Mouse (Mus musculus) embryonic facial prominence, embryonic 11.5 days (tissue): ENCODE measurements at regions not wholly inside any gene's neighbourhood (a gene's known extent, or its start where the extent isn't known, plus 50 kb on each side); places are given as distances from the start of the nearest gene placed in this dataset.
A peak's percentile ranks its signal among the peaks of the same experiment; 100 is the strongest.

Experiments
- ATAC-seq: fragments of 200-750 bp; cut with Nextera tagmentation; replicated peaks from 2 replicates; pipeline ENCODE4 v1.8.0; 2017; ENCODE audit warnings: low read depth; ENCODE audit not compliant: insufficient number of reproducible peaks, low FRiP score, low TSS enrichment
- DNase-seq: peaks from one replicate; pipeline ENCODE4 v3.0.0-alpha.2; 2015; ENCODE audit warnings: low spot score
- H3K27ac ChIP-seq: fragments of 300-500 bp; sonication (generic); replicated peaks from 2 replicates; pipeline ENCODE4 v1.5.1; 2014; ENCODE audit warnings: mild to moderate bottlenecking, low read depth, low read length, control low read depth
- H3K27me3 ChIP-seq: fragments of 300-500 bp; sonication (generic); 2 replicates; pipeline ENCODE4 v1.6.1; 2014; ENCODE audit warnings: mild to moderate bottlenecking, low read length, moderate library complexity, mixed read lengths; ENCODE audit not compliant: control insufficient read depth, insufficient read depth
- H3K36me3 ChIP-seq: fragments of 300-500 bp; sonication (generic); replicated peaks from 2 replicates; pipeline ENCODE4 v1.6.1; 2014; ENCODE audit warnings: low read depth, mild to moderate bottlenecking, low read length, moderate library complexity, mixed read lengths; ENCODE audit not compliant: control insufficient read depth, insufficient read depth
- H3K4me1 ChIP-seq: fragments of 300-500 bp; sonication (generic); 2 replicates; pipeline ENCODE4 v1.6.1; 2014; ENCODE audit warnings: low read length, mixed read lengths; ENCODE audit not compliant: control insufficient read depth, insufficient read depth
- H3K4me2 ChIP-seq: fragments of 300-500 bp; sonication (generic); 2 replicates; pipeline ENCODE4 v1.6.1; 2014; ENCODE audit warnings: low read depth, mild to moderate bottlenecking, control low read depth, low read length, moderate library complexity
- H3K4me3 ChIP-seq: fragments of 300-500 bp; sonication (generic); 2 replicates; pipeline ENCODE4 v1.5.1; 2014; ENCODE audit warnings: low read depth, low read length, control low read depth
- H3K9ac ChIP-seq: fragments of 300-500 bp; sonication (generic); replicated peaks from 2 replicates; pipeline ENCODE4 v1.6.1; 2014; ENCODE audit warnings: mild to moderate bottlenecking, control low read depth, low read length
- H3K9me3 ChIP-seq: fragments of 300-500 bp; sonication (generic); replicated peaks from 2 replicates; pipeline ENCODE4 v1.6.1; 2016; ENCODE audit warnings: mild to moderate bottlenecking, low read length, inconsistent platforms, mixed read lengths; ENCODE audit not compliant: control insufficient read depth
- WGBS: fragments of 180-500 bp; shearing (Covaris S2); extraction: QIAGEN DNeasy Blood & Tissue Kit; methylation state at CpG from one replicate; pipeline ENCODE4 v1.1.7; 2014; 5-methylcytosine and 5-hydroxymethylcytosine counted together

DNA sequence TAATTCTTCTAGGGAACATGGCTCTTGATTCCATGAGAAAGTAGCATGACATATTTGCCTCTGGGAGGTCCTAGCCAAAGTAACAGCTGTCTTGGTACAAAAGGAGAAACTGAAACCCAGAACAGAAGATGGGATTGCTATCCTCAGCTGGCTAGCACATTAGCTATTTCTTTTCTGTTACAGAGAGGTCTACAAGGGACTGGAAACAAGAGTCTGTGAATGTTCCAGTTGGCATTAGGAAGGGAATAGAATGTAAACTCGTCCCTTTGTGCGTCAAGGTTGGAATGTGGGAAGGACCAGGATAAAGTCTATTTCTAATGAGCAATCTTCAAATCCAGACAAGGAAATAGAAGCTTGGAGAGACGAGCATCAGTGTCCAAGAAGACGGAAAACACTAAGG lies 116.7 kb downstream of the Gm12728 start:
- no peaks in the 10 kb centered on the region for H3K27me3 ChIP-seq
- H3K36me3 ChIP-seq, result no peaks in the 10 kb centered on the region
- H3K4me1 ChIP-seq, result no peaks in the 10 kb centered on the region
- H3K4me2 ChIP-seq, result no peak overlapping the region
- DNase-seq (no peak), ATAC-seq (no peak)
- no peak overlapping the region for H3K27ac ChIP-seq
- no peaks in the 10 kb centered on the region for H3K9me3 ChIP-seq
- WGBS, result 88% methylated on average over 4 of the region's 4 CpGs
- no peak overlapping the region for H3K9ac ChIP-seq
- no peak overlapping the region for H3K4me3 ChIP-seq

DNA sequence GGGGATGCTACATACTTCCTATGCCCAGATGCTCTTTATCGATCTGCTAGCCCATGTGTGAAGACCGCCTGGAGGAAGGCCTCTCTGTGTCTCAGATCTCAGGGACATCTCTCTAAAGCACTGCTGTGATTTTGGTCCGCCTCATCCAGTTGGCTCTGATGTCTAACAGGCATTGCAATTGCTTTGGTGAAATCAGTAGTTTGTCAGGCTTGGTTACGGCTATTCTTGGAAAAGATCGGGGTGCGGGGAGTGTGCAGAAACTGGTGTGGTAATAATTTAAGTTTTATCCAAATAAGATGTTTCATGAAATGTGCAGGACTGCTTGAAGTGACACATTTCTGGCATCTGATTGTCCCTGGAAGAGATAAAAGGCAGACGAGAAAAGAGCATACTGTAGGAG lies 117.9 kb downstream of the Gm12728 start:
- Histone ChIP-seq H3K9ac (no peak overlapping the region), H3K27me3 (no peaks in the 10 kb centered on the region), H3K4me3 (no peak overlapping the region), H3K4me1 (no peaks in the 10 kb centered on the region), H3K9me3 (no peaks in the 10 kb centered on the region), H3K36me3 (no peaks in the 10 kb centered on the region), H3K4me2 (no peak overlapping the region), H3K27ac (no peak overlapping the region)
- WGBS, result 81% methylated on average over 7 of the region's 7 CpGs
- no peak for ATAC-seq
- DNase-seq, result no peak

DNA sequence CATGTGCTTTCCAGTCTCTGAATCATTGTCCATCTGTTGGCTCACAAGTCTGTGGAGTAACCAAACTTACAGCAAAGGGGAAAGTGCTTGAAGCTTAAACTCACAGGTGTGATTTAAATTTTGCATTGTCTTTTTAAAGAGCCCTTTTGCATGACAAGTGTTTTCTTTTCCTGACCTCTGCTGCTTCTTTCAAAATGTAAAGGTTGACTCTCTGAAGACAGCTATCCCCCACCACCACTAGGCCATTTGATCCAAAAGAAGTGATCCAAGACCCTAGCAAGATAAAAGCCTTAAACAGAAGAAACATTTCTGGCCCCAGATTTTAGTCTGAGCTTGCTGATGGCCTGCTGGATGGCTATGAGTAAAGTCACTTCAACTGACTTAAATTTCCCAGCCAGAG lies 118.6 kb downstream of the Gm12728 start:
- H3K4me3 ChIP-seq, result no peak overlapping the region
- no peak overlapping the region for H3K27ac ChIP-seq
- no peak overlapping the region for H3K4me2 ChIP-seq
- no peaks in the 10 kb centered on the region for H3K4me1 ChIP-seq
- H3K27me3 ChIP-seq, result no peaks in the 10 kb centered on the region
- DNase-seq (no peak), ATAC-seq (no peak)
- no peak overlapping the region for H3K9ac ChIP-seq
- no peaks in the 10 kb centered on the region for H3K36me3 ChIP-seq
- H3K9me3 ChIP-seq, result no peaks in the 10 kb centered on the region

DNA sequence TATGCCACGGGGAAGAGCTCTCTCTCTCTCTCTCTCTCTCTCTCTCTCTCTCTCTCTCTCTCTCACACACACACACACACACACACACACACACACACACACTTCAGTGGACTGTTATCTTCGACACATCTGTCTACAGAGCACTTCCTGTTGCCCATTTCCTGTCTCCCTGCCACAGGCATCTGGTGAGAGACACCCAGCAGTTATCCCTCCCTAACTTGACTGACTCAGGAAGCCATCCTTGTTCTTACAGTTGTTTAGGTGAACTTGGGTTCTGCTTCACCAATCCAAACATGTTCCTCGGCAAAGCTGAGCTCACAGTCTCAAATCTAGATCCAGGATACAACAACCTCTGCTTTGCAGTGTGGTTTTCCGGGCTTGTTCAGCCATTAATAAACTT lies 119.6 kb downstream of the Gm12728 start:
- ATAC-seq (no peak), DNase-seq (no peak)
- Histone ChIP-seq H3K4me2 (no peak overlapping the region), H3K27ac (no peak overlapping the region), H3K27me3 (no peaks in the 10 kb centered on the region), H3K36me3 (no peaks in the 10 kb centered on the region), H3K4me3 (no peak overlapping the region), H3K9me3 (no peaks in the 10 kb centered on the region), H3K4me1 (no peaks in the 10 kb centered on the region), H3K9ac (no peak overlapping the region)
- 61% methylated on average over 4 of the region's 4 CpGs for WGBS

DNA sequence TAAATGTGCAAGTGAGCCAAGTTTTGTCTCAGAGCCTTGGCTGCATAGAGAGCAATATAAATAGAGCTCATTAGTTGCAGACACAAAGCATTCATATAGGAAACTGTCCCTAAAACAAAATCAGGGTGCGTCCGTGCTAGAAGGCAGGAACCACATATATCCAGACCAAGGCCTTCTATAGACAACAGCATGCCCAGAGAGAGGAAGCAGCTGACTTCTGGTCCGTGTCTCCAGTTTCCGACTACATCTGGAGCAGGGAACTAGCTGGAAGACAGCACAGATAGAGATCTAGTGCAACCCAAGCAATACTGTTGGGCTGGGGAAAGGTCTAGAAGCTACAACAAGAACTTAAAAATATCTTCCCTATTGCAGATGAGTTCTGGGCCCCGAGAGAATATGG lies 121.0 kb downstream of the Gm12728 start:
- no peaks in the 10 kb centered on the region for H3K9me3 ChIP-seq
- H3K4me2 ChIP-seq, result no peak overlapping the region
- H3K4me3 ChIP-seq, result no peak overlapping the region
- 86% methylated on average over 5 of the region's 5 CpGs for WGBS
- DNase-seq, result no peak
- no peak for ATAC-seq
- H3K27me3 ChIP-seq, result no peaks in the 10 kb centered on the region
- no peaks in the 10 kb centered on the region for H3K4me1 ChIP-seq
- no peaks in the 10 kb centered on the region for H3K36me3 ChIP-seq
- no peak overlapping the region for H3K27ac ChIP-seq
- no peak overlapping the region for H3K9ac ChIP-seq

DNA sequence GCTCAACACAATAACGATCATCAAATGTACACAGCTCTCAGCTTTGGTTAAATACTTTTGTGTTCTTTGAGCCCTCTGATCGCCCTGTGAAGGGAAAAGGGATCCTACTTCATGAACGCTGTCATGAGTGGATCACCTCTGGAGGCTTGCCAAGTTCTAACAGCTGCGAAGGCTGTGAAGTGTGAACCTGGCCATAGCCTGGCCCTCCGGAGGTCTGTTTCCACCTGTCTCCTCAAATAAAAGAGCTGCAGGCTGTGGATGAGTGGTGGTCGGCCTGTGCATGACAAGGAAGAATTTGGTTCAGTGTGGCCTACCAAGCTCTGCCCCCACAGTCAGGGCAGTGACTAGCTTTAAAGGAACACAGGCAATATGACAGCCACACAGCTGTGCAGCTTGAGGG lies 122.0 kb downstream of the Gm12728 start:
- H3K4me3 ChIP-seq, result no peak overlapping the region
- H3K4me1 ChIP-seq, result no peaks in the 10 kb centered on the region
- ATAC-seq (no peak), DNase-seq (no peak)
- no peaks in the 10 kb centered on the region for H3K9me3 ChIP-seq
- H3K4me2 ChIP-seq, result no peak overlapping the region
- no peak overlapping the region for H3K9ac ChIP-seq
- no peak overlapping the region for H3K27ac ChIP-seq
- 72% methylated on average over 6 of the region's 6 CpGs for WGBS
- no peaks in the 10 kb centered on the region for H3K27me3 ChIP-seq
- no peaks in the 10 kb centered on the region for H3K36me3 ChIP-seq

DNA sequence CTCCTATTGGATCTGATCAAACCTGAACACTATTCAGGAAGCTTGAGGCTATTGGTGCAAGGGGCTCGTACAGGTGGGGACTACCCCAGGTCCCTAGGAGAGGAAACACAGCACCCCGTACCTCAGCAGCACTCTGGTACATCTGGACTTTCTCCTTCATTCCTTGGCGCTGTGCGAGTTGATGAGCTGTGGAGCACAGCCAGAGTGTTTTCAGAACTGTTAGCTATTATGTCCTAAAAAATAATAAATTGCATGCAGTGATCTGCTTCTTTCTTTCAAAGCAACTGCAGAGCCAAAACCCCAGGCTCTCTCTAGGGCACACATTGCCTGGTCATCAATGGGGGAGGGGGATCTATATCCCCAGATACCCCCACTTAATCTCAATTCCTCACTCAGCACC lies 122.6 kb downstream of the Gm12728 start:
- no peak overlapping the region for H3K4me3 ChIP-seq
- 71% methylated on average over 4 of the region's 4 CpGs for WGBS
- H3K4me1 ChIP-seq, result no peaks in the 10 kb centered on the region
- ATAC-seq (0 out of 2 replicates have a peak, but pooled peaks have one; percentile 48), DNase-seq (no peak)
- H3K9me3 ChIP-seq, result no peaks in the 10 kb centered on the region
- H3K27me3 ChIP-seq, result no peaks in the 10 kb centered on the region
- H3K9ac ChIP-seq, result no peak overlapping the region
- H3K4me2 ChIP-seq, result no peak overlapping the region
- H3K36me3 ChIP-seq, result no peaks in the 10 kb centered on the region
- no peak overlapping the region for H3K27ac ChIP-seq

DNA sequence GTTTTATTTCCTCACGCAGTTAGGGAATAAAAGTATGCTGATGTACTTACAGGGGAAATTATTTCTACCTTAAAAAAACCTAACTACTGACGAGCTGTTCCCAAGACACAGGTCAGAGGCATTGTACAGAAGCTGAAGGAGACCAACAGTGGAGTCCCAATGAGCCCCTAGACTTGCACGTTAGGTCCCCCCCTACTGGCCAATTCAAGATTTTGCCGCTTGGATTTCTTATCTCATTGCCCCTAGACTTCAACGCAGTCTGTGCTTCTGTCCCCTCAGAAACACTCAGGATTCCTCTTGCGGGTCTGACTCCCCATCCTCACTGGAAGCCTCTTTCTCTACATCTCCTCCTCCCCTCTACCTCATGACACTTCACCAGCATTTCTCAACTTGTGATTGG lies 125.3 kb downstream of the Gm12728 start:
- ATAC-seq, result no peak
- WGBS, result 41% methylated on average over 6 of the region's 6 CpGs

DNA sequence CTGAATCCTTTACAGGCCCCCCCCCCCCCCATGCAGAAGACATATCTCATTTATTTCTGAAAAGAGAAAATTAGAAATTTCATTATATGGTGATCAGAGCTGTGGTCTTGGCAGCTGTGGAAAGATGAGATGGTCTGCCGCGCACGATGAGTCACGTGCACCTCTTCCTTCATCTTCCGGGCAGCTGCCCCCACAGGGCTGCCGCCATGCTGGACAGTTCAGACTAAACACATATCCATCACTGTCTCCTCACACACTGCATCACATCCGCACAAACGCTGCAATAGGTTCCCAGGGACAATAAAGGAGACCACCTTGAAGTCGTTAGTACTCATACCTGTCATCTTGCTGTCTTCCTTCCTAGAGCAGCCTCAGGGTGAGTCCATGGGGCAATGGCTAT lies 126.6 kb downstream of the Gm12728 start:
- Histone ChIP-seq H3K4me3 (no peak overlapping the region), H3K4me2 (no peak overlapping the region), H3K4me1 (no peaks in the 10 kb centered on the region), H3K9me3 (no peaks in the 10 kb centered on the region), H3K27ac (no peak overlapping the region), H3K36me3 (no peaks in the 10 kb centered on the region), H3K27me3 (no peaks in the 10 kb centered on the region), H3K9ac (no peak overlapping the region)
- DNase-seq, result no peak
- 88% methylated on average over 9 of the region's 9 CpGs for WGBS
- ATAC-seq, result no peak

More for the DNA sequence above, 125.3 kb downstream of the Gm12728 start:
- Histone ChIP-seq H3K36me3 (no peaks in the 10 kb centered on the region), H3K9ac (no peak overlapping the region), H3K9me3 (no peaks in the 10 kb centered on the region), H3K4me1 (no peaks in the 10 kb centered on the region), H3K27ac (no peak overlapping the region), H3K27me3 (no peaks in the 10 kb centered on the region), H3K4me2 (no peak overlapping the region), H3K4me3 (no peak overlapping the region)
- peak; percentile 75 for DNase-seq
